Mouse (Mus musculus): ENCODE results near the gene Lrrc75a.

Lrrc75a gene

DNA sequence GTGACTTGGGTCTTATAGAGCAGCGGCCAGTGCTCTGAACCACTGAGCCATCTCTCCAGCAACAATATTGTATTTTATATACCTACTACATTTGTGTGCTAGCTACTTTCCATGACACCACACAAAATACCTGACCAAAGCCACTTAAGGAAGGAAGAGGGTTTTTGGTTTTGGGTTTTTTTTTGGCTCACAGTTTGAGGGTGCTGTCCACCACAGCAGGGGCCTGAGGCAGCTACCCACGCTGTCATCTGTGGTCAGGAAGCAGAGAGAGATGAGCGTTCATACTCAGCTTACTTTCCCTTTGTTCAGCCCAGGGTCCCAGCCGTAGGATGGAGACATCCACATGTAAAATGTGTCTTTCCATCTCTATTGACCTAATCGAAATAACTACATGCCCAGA, 61.3 kb downstream of the Lrrc75a start:
- no peak for DNase-seq

DNA sequence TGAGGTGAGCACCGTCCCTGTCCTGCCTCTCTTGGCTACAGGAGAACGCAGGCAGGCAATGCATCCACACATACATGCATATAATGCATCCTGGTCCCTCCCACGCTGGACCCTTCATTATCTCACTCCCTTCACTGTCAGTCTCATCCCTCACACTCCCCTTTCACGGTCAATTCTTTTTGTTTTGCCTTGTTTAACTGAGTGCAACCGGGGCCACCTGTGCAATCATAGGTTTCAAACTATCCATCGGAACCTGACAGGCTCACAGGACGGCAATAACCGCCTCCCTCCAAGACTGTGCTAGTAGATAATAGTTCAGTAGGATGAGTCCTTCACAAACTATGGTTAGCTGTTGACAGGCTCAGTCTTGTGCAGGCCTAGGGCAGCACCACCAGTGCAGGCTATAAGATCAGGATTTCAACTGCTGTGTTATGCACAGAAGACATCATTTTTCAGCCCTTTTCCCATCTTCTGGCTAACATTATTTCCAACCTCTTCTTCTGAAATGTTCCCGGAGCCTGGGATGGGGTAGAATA, 63.6 kb downstream of the Lrrc75a start:
- no peak for DNase-seq

DNA sequence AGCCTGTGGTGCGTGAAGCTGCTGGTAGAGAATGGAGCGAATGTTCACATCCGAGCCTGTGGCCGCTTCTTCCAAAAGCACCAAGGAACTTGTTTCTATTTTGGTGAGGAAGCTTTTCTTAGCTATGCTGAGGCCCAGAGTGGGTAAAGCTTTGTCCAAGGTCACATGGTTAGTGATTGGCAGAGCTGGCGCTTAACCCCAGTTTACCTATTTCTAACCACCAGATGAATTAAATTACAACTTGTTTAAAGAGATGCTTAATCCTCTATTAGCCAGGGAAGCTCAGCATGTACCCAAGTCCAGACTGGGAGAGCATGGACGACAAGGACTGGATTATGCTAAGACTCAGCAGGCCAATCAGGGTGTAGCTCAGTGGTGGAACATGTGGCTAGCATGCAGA, 65.3 kb downstream of the Lrrc75a start:
- no peak for DNase-seq

DNA sequence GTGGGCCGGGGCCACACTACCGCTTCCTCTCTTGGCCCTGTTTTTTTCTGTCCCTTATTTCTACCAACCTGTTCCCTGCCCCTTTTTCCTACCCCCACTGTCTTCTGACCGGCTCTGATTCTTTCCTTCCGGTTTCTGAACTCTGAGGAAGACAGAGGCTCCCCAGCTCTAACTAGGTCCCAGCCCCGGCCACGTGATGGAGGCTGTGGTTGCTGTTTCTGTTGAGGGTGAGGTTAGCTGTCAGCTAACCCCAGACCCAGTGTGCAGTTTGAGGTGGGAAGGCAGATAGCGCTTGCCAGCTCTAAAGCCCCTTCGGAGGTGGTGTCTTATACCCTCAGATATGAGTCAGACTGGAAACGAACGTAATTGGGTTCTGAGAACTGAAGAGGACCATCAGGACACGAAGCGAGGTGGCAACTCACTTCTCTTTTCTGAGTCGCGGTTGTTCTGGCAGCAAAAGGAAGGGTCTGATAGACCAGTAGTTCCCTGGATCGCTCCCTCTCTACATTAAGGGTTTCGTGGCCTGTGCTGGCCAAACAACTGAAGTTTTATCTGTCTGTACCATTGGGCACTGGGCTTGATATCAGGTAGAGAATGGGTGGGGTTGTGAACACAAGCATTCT, 71.7 kb downstream of the Lrrc75a start:
- peak; percentile 44 for DNase-seq

DNA sequence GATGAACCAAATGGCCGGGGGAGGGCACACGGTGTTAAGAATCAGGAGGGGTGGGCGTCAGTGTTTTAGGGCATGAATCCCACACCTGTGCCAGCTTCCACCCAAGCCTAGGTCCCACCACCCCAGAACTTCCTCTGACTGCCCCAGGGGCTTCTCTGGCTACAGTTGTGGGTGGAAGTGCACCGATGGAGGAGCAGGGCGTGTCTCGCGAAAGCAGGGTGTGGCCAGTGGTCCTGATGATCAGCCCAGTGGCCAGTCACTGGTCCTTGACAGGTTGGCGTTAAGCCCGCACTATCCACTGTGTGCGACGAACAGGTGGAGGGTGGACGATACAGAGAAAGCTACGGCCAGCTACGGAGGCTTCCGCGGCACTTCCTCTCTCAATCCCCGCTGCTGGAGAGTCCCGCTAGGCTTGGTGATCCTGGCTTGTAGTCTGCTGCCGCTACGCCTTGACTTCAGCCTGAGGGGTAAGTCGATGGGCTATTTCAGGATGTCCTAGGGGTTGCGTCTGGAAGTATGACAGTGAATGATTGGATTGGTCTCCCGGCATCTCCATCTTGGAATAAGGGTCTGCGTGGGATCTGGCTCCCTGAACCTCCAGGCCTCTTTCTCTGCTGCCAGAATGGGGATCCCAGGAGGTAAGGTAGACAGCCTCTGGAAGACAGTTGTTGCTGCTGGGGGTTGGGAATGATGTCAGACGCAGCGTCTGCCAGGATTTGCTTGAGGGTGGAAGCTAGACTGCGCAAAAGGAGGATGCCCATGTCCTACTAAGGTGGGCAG, 72.5 kb downstream of the Lrrc75a start:
- DNase-seq = peak; percentile 81

DNA sequence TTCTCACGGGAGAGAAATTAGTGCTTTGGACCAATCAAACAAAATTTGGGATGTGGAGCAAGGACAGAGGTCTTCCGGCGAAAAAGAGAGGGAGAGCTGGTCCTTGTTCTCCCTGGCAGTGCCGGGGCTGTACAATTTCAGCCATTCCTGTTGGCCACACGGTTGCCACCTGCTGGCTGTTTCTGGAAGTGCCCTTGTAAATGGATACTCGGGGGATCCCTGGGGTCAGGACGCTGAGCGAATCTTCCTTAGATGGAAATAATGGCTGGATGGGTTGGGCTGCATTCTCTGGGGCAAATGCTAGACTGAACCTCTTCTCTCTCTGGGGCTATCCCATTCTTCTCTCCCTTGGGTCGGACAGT, 73.0 kb downstream of the Lrrc75a start:
- peak; percentile 85 for DNase-seq

DNA sequence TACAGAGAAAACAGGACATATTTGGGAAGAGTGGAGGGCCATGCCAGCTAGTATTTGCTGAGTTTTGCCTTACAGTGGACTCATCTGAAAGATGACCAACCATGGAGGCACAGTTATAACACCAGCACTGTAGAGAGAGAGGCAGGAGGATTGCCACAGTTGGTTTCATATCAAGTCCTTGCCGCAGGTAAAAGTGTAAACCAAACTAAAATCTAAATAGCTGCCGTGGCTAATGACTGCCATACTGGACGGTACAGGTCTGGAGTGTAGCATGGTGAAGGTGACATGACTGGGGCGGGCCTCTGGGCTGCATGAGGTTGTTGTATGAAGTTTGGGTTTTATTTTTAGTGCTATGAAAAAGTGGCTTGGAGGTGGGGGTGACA, 73.6 kb downstream of the Lrrc75a start:
- no peak for DNase-seq

DNA sequence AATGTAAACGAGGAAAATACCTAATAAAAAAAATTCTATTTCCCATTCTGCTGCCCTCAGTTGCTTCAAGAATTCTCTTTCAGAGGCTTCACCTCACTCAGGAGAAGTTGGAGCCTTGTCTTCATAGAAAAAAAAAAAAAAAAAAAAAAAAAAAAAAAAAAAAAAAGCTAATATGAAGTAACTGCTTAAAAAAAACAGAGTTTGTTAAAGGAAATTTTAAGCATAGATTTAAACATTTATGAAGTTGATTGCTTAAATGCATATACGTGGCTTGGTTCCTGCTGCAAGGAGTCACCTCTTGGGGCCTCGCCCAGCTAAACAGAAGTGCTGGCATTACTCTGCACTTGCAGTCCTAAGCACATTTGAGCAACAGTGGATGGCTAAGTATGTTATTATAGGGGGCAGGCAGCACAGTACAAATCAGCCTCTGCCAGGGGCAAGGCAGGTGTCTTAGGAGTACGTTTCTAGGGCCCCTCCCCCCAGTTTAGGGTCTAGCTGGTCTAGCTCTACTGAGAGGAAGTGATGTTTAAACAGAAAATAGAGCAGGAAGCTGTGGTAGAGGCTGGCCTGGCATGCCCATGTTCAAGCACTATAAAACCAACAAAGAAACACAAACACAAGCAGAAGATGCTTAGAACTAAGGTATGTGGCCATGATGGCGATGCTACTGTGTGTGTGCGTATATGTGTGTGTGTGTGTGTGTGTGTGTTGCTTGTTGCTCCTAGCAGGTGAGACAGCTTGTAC, 74.2 kb downstream of the Lrrc75a start, which contains the start of gene Trpv2:
Gene Trpv2, plus strand, starts transcription at position 528 of the 744 bp plus-strand sequence.
- DNase-seq = no peak

DNA sequence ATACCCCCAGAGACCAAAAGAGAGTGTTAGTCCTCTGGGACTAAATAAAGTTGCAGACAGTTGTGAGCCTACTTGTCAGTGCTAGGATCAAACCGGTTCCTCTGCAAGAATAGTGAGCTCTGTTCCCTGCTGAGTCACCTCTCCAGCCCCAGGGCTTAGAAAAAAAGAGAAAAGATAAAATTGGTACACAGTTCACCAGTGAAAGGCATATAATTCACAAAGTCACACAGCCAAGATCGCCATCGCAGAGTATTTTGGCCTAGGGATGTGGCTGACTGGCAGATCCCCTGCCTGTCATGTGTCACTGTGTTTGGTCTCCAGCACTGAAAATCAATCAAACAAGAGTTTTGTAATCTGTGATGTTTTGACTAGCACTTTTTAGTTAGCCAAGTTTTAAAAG, 80.0 kb downstream of the Lrrc75a start:
- no peak for DNase-seq

DNA sequence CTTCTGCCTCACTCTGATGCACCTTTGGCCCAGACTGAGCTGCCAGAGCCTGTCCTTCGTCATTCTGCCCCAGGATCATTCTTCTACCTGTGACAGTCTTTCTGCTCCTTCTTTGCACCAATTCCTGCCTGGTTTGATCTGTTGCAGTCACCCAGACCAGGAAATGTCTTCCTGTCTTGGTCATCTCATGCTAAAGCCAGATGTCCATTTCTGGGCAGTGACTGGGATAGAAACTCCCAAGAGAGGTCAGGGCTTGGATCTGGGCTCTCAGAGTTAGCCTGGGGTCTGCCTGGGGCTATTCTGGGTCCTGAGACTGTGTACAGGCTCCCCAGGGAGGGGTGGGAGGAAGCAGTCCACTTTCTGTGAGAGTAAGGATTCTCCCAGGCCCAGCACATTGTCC, 82.1 kb downstream of the Lrrc75a start:
- no peak for DNase-seq

DNA sequence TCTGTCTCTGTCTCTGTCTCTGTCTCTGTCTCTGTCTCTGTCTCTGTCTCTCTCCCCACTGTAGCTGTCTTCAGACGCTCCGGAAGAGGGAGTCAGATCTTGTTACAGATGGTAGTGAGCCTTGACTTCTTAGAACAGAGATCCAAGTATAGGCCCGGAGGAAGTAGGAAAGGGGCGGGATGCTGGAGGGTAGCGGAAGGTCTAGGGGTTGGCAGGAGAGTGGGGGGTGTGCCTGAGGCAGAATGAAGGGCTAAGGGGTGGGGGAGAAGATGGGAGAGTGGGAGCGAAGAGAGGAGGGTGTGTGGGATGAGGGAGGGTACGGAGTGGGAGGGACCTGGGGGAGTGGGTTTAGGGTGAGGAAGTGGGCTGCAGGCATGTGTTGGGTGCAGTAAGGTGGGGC, 82.6 kb downstream of the Lrrc75a start:
- no peak for DNase-seq

DNA sequence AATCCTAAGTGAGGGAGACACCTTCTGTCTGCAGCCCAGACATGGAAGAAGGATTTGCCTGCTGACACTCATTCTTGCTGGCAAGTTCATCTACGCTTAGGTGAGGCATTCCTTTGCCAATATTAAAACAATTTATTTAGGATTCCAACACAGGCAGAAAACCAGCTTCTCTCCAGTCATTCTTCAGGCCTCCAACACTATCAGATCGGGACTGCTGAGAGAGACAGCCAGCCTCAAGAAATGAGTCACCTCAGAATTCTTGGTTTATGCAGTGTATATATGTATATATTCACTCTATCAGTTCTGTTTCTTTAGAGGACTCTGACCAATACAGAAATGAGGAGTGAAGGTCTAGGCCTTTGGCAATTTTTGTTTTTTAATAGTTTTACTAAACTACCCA, 84.7 kb downstream of the Lrrc75a start:
- DNase-seq = no peak

DNA sequence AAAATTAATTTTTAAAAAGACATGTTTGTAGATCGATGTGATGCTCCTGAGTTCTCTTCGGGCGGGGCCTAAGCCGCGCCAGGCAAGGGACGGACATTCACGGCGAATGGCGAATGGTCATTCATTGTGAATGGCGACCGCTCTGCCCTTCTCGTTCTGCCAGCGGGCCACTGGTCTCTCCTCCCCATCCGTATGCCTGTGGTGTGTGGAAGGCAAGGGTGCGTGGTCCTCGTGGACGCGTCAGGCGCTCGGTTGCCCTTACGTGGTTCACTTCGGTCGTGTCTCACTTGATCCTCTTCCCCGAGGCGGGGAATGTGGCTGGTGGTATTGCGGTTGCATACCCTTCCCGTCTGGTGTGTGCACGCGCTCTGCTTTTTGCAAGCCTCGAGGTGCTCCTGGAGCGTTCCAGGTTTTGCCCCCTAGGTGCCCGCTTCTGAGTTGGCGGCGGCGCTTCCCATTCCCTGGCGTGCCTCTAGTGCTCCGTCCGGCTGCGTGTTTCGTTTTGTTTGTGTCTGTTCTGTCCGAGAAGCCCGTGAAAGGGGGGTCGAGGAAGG, 87.8 kb downstream of the Lrrc75a start:
- DNase-seq = no peak

DNA sequence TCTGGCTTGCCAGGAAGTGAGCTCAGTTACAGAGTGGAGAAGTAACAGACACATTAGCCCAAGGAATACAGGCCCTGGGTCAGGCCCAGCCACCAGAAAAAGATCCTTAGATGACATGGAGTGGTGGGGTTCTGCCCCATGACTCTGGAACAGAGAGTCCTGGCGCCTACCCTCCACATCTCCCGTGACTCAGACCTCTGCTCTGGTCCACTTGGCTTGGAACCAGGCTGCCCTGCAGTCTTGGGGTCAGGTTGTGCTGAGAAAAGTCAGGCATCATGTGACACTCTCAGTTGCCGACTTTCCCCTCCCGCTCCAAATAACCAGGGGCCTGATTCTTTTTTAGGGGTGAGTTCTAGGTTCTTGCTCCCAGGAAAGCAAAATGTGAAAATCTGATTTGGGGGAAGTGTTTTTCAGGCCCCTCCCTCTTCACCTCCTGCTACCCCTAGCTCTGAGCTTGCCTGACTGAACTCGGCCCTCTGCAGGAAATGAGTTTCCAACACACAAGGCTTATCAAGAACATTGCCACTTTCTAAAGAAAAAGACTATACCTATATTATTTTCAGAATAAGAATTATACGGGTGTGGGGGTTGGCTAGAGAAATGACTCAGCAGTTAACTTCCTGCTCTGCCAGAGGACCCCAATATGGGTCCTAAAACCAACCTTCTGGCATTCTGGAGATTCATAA, 89.2 kb downstream of the Lrrc75a start:
- DNase-seq = no peak

DNA sequence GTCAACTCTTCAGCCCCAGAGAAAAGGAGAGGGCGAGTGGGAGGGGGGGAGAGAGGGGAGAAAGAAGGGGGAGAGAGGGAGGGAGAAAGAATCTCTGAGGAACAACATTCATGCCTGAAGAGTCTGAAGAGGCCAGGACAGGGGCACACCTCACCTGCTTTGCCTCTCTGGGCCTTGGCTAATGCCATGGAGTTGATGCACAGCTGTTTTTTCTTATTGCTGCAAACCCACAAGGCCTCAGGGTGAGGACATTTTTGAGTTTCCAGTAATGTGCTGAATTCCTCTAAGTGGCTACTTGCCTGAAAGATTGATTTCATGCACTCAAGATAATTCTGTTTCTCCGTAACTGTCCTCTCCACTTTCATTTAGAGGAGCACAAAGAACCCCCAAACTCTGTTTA, 90.2 kb downstream of the Lrrc75a start:
- DNase-seq = no peak

DNA sequence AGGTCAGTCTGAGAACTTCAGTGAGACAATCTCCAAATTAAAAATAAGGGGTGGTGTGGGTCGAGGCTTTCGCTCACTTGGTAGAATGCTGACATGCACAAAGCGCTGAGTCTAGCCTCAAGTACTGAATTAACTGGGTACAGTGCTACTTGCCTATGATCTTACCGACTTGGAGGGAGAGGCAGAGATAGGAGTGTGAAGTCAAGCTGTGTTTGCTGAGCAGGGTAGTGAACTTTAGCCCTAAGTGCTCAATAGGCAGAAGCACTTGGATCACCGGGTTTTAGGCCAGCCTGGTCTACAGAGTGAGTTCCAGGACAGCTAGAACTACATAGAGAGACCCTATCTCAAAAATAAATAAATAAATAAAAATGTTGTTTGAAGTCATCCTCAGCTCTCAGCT, 91.1 kb downstream of the Lrrc75a start:
- no peak for DNase-seq

DNA sequence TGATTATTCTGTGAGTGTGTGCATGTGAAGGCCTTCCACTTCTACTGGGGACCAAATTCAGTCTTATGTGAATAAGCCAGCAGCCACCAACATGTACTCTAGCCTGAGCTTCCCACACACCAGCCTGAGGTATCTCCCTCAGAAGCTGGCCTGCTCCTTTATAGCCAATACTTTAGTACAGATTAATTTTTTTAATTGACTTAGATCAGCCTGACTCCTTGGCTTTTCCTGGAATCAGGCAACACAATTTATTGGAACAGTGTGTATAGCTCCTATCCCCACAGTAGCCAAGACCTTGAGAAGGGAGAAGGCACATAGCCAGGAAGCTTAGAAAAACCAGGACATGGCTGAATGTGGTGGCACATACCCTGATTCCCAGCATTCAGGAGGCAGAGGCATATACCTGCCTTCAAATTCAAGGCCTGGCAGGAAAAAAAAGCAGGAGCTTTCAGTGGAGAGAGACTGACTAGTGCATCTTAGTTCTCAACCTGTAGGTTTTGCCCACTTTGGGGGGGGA, 92.4 kb downstream of the Lrrc75a start:
- DNase-seq = no peak

DNA sequence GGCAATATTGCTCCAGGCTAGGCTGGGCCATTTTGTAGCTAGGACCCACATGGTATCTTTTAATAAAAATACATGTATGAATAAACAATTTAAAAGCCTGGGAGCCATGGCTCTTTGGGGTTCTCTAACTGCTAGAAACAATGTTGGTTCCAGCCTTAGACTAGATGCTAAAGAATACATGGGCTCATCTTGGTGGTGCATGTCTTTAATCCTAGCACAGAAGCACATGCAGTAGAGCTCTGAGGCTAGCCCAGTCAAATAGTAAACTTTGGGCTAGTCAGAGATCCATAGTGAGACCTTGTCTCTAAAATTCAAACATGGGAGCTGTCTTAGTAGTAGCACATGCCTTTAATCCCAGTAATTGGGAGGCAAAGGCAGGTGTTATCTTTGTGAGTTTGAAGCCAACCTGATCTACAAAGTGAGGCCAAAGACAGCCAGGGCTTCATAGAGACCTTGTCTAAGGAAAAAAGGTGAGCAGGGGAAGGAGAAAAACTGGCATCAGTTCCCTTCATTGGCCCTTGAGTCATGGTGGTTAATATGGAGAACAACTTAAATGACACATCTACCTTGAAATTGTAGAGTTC, 93.3 kb downstream of the Lrrc75a start:
- no peak for DNase-seq
